Mouse (Mus musculus) spleen, adult 18-20 months (tissue): ENCODE data around the gene Ruvbl2.
A peak's percentile ranks its signal among the peaks of the same experiment; 100 is the strongest.
"Not testable (repeated sequence)": the region's sequence is repeated elsewhere in the genome, so short reads cannot be mapped to it uniquely, and the experiment has no call there.

Source experiments
- DNase-seq, 2 experiments: peaks; one replicate each; pipeline ENCODE4 v3.0.0; 2022; ENCODE audit warnings: mixed read lengths in 2 of 2

Ruvbl2 gene

GRCm38 (mm10) chr7:45396337-45396775, 41.5 kb downstream of the Ruvbl2 start:
- not testable (repeated sequence) for DNase-seq

- DNase-seq, result peak; percentile 99 to 100
Observed at GRCm38 (mm10) chr7:45395578-45396336, 42.1 kb downstream of the Ruvbl2 start, which contains the start of gene Snrnp70. TSS of gene Snrnp70 (minus strand) at chr7:45395742.

GRCm38 (mm10) chr7:45395129-45395541, 42.8 kb downstream of the Ruvbl2 start:
- no peak for DNase-seq

- no peak for DNase-seq
Observed at GRCm38 (mm10) chr7:45386077-45386476, 51.8 kb downstream of the Ruvbl2 start.

- DNase-seq, result no peak
Observed at GRCm38 (mm10) chr7:45376057-45376456, 61.8 kb downstream of the Ruvbl2 start.

GRCm38 (mm10) chr7:45374620-45375019, 63.3 kb downstream of the Ruvbl2 start:
- DNase-seq, result no peak

GRCm38 (mm10) chr7:45372371-45372770, 65.5 kb downstream of the Ruvbl2 start:
- DNase-seq, result no peak
